Mouse (Mus musculus) heart, adult 2 months (tissue): ENCODE results near the gene Gm19345.

Experiments
- CTCF ChIP-seq: fragments of 200-600 bp; IDR thresholded peaks from 2 replicates; pipeline ENCODE4 v1.8.1; 2022; ENCODE audit warnings: antibody characterized with exemption, mild to moderate bottlenecking, moderate library complexity
- EP300 ChIP-seq: fragments of 200-500 bp; IDR thresholded peaks from 2 replicates; pipeline ENCODE4 v1.6.1; 2011; ENCODE audit warnings: low read depth, low read length, control low read depth; ENCODE audit not compliant: insufficient read depth
- POLR2A ChIP-seq: fragments of 200-500 bp; IDR thresholded peaks from 2 replicates; pipeline ENCODE4 v1.6.1; 2011; ENCODE audit warnings: mild to moderate bottlenecking, low read depth, low read length, control low read depth; ENCODE audit not compliant: insufficient read depth

DNA sequence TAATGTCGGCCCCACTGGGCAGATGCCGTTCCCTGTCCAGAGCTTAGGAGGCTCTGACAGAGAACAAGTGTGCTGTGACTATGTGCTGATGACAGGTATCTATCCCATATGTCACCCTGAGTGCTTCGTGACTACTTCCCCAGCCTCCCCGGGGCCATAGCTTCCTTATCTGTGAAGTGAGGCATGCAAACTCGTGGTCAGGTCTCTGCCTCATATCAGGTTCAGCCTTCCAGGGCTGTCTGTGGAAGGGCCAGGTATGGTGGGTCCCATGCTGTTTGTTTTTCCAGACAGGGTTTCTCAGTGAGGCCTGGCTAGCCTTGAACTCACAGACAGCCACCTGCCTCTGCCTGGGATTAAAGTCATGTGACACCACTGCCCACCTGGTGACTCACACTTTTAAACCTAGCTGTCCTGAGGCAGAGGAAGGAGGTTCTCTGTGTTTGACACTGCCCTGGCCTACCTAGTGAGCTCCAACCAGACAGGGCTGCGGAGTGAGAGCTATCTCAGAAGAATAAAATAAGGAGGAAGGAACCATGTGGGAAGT lies 38.2 kb upstream of the Gm19345 start:
- TF ChIP-seq CTCF = no peak
- TF ChIP-seq POLR2A = no peak
- TF ChIP-seq EP300 = no peak
